Mouse (Mus musculus) liver, adult 2 months (tissue): ENCODE results near the gene Kif17.

Experiments used
- CTCF ChIP-seq: fragments of 200-500 bp; IDR thresholded peaks from 2 replicates; pipeline ENCODE4 v1.5.1; 2011; ENCODE audit warnings: low read depth, low read length, control low read depth
- POLR2A ChIP-seq: fragments of 200-500 bp; IDR thresholded peaks from 2 replicates; pipeline ENCODE4 v1.6.1; 2011; ENCODE audit warnings: low read length, control low read depth; ENCODE audit not compliant: insufficient read depth; ENCODE audit errors: extremely low read depth

GRCm38 (mm10) chr4:138267869-138268268 is 17.6 kb downstream of the Kif17 start:
- TF ChIP-seq CTCF = no peak
- no peak for TF ChIP-seq POLR2A
